Mouse (Mus musculus): ENCODE data around the gene 6430550D23Rik. TPM values are rescaled to one million over a fixed set of nuclear protein-coding genes. Genes with fewer than 3 reads are reported as not detected.
A peak's percentile ranks its signal among the peaks of the same experiment; 100 is the strongest.

6430550D23Rik gene
- polyA plus RNA-seq, 1 experiment, result 0.03 TPM

DNA sequence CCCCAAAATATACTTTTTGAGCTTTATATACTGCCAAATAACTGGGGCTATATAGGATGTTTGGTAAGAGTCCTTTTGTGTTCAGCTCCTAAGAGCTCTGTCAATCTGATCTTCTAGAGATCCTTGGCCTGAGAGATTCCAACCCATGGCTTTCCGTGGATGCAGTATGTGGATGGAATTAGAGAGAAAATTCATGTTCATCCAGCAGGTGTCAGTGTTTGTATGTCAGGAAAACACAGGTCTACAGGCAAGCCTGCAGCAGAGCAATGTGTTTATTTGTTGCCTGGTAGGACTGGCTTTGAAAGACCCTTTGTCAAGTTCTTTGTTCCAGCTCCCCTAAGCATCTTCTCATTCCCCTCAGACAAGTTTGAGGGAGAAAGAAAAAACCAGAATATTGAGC lies 44.8 kb downstream of the 6430550D23Rik start:
- peaks cover 7% of the 10 kb centered on the region for H3K4me1 ChIP-seq (ENCODE audit: control insufficient read depth)
- H3K9me3 ChIP-seq (ENCODE audit: control insufficient read depth, low read length), result no peaks in the 10 kb centered on the region
- H3K4me3 ChIP-seq (replicated peaks), result no peak overlapping the region
- peaks cover 62% of the 10 kb centered on the region for H3K36me3 ChIP-seq (ENCODE audit: control insufficient read depth)
- no peaks in the 10 kb centered on the region for H3K27me3 ChIP-seq (ENCODE audit: control insufficient read depth)
- TF ChIP-seq GATA1 (IDR thresholded peaks at IDR 0.05; ENCODE audit: low read length), result no peak
- no peak for TF ChIP-seq TAL1 (IDR thresholded peaks at IDR 0.05; ENCODE audit: low read length)

DNA sequence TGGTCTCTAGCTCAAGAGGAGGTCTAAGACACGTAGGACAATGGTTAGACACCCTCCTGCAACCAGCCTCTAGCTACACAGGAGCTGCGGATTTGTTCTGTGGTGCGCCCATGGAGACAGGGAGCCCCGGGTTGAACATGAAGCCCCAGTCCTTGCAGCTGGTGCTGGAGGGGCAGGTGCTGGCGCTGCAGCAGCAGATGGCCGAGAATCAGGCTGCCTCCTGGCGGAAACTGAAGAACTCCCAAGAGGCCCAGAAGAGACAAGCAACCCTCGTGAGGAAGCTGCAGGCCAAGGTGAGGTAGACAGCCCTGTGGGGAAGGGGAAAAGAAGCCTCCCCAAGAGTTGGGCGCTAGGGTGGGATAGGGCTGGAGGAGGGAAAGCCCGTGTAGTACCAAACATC lies 45.9 kb downstream of the 6430550D23Rik start:
- Histone ChIP-seq H3K4me1 (ENCODE audit: control insufficient read depth) (peaks cover 17% of the 10 kb centered on the region), H3K4me3 (replicated peaks) (no peak overlapping the region), H3K9me3 (ENCODE audit: control insufficient read depth, low read length) (no peaks in the 10 kb centered on the region), H3K27me3 (ENCODE audit: control insufficient read depth) (no peaks in the 10 kb centered on the region), H3K36me3 (ENCODE audit: control insufficient read depth) (peaks cover 50% of the 10 kb centered on the region)
- TF ChIP-seq TAL1 (IDR thresholded peaks at IDR 0.05; ENCODE audit: low read length) (no peak), GATA1 (IDR thresholded peaks at IDR 0.05; ENCODE audit: low read length) (no peak)

DNA sequence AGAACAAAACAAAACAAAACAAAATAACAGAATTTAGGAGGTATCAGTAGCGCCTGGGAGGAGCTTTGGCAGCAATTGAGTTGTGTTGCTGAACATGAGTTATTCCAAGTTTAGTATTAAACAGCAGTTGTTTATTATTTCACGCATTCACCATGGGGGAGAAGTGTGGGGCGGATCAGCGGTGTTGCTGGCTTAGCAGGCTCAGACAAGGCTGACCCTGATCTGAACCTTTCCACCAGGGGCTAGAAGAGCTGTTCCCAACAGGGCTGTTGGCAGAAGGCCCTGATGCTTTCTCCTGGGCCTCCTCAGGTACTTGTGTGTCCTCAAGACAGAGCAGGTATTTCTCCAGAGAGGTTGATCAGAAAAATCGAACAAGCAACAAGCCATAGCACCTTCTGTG lies 47.8 kb downstream of the 6430550D23Rik start:
- TF ChIP-seq GATA1 (IDR thresholded peaks at IDR 0.05; ENCODE audit: low read length) (no peak), TAL1 (IDR thresholded peaks at IDR 0.05; ENCODE audit: low read length) (no peak)
- peaks cover 34% of the 10 kb centered on the region for H3K36me3 ChIP-seq (ENCODE audit: control insufficient read depth)
- H3K4me3 ChIP-seq (replicated peaks), result no peak overlapping the region
- no peaks in the 10 kb centered on the region for H3K9me3 ChIP-seq (ENCODE audit: control insufficient read depth, low read length)
- peaks cover under 1% of the 10 kb centered on the region for H3K27me3 ChIP-seq (ENCODE audit: control insufficient read depth)
- H3K4me1 ChIP-seq (ENCODE audit: control insufficient read depth), result peaks cover 26% of the 10 kb centered on the region

DNA sequence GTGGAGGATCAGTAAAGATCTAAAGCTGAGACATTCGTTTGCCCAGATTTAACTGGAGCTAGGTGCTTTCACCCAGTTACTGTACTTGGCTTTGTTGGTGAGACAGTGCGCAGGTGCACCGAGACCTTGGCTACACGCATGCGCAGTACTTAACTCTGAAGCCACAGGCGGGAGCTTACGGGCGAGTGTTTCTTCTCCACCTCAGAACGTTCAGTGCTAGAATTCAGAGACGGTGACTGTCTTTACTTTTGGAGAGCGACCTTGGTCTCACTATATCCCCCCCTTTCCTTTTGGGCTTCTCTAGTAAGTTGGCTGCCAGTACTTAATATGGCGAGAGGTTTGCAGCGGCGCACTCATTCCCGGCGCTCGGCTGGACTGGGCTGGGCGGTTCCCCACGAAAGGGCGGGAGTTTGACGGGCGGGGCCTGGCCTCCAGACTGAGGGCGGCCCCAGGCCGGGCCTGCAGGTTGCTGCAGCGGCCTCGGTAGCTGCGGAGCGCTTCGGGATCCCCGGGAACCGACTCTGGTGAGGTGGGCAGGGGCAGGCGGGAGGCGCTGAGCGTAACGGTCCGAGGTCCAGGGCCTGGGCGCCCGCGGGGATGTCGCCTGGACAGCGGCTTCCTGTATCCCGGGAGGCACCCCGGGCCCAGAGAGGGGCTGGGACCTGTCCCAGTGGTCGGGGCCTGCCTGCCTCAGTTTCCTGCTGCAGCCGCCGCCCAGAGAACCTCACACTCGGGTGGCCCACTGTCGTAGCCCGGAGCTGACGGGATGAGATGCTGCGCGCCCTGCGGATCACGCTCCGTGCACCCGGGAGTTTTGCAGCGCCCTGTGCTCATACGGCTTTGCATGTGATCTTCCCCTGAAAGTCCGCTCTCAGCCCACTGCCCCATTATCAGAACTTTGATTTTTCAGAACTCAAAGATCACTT lies 51.4 kb downstream of the 6430550D23Rik start, which contains the start of gene Cep250:
TSS of gene Cep250 (plus strand) at position 325 of the 926 bp plus-strand sequence.
- Histone ChIP-seq H3K4me3 (replicated peaks) (peak within 1 kb of the TSS; percentile 92), H3K4me1 (ENCODE audit: control insufficient read depth) (peaks cover 36% of the 10 kb centered on the region), H3K9me3 (ENCODE audit: control insufficient read depth, low read length) (no peaks in the 10 kb centered on the region), H3K36me3 (ENCODE audit: control insufficient read depth) (peaks cover 4% of the 10 kb centered on the region), H3K27me3 (ENCODE audit: control insufficient read depth) (peaks cover 18% of the 10 kb centered on the region)
- TF ChIP-seq TAL1 (IDR thresholded peaks at IDR 0.05; ENCODE audit: low read length) (no peak), GATA1 (IDR thresholded peaks at IDR 0.05; ENCODE audit: low read length) (no peak)

DNA sequence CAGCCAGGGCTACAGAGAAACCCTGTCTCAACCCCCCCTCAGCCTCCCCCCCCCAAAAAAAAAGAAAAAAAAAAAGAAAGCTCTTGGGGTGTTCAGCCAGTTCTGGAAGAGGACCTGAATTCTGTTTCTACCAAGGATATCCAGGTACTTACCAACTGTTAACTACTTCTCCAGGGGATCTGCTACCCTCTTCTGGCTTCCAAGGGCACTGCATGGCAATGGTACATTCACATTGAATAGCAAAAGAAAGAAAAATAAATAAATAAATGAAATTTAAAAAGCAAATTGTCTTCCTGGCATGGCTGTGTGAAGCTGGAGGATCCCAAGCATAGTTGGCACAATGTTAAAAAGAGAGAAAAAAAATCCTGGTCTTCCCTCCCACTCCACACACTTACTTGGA lies 55.8 kb downstream of the 6430550D23Rik start:
- Histone ChIP-seq H3K9me3 (ENCODE audit: control insufficient read depth, low read length) (no peaks in the 10 kb centered on the region), H3K4me1 (ENCODE audit: control insufficient read depth) (peaks cover 47% of the 10 kb centered on the region), H3K4me3 (replicated peaks) (no peak overlapping the region), H3K36me3 (ENCODE audit: control insufficient read depth) (no peaks in the 10 kb centered on the region), H3K27me3 (ENCODE audit: control insufficient read depth) (peaks cover 18% of the 10 kb centered on the region)
- no peak for TF ChIP-seq TAL1 (IDR thresholded peaks at IDR 0.05; ENCODE audit: low read length)
- no peak for TF ChIP-seq GATA1 (IDR thresholded peaks at IDR 0.05; ENCODE audit: low read length)

DNA sequence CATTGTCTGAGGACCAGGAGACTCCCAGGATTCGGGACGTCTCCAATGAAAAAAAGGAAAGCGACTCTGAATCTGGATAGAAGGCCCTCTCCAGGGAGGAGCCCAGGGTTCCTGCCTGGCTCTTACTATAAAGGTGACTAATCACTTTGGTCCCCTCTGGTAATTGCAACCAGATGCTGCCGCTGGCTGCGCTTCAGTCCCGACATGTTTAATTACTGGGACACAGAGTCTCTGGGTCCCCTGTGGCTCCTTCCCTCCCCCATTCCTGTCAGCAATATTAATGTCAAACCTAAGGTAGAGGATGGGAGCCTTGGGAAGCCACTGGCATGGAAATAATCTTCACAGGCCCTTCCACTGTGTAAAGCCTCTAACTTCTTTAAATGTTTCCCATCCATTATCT lies 58.4 kb downstream of the 6430550D23Rik start:
- H3K27me3 ChIP-seq (ENCODE audit: control insufficient read depth), result peaks cover 15% of the 10 kb centered on the region
- no peaks in the 10 kb centered on the region for H3K36me3 ChIP-seq (ENCODE audit: control insufficient read depth)
- no peak overlapping the region for H3K4me3 ChIP-seq (replicated peaks)
- H3K4me1 ChIP-seq (ENCODE audit: control insufficient read depth), result peaks cover 45% of the 10 kb centered on the region
- no peak for TF ChIP-seq TAL1 (IDR thresholded peaks at IDR 0.05; ENCODE audit: low read length)
- TF ChIP-seq GATA1 (IDR thresholded peaks at IDR 0.05; ENCODE audit: low read length), result no peak
- H3K9me3 ChIP-seq (ENCODE audit: control insufficient read depth, low read length), result no peaks in the 10 kb centered on the region

DNA sequence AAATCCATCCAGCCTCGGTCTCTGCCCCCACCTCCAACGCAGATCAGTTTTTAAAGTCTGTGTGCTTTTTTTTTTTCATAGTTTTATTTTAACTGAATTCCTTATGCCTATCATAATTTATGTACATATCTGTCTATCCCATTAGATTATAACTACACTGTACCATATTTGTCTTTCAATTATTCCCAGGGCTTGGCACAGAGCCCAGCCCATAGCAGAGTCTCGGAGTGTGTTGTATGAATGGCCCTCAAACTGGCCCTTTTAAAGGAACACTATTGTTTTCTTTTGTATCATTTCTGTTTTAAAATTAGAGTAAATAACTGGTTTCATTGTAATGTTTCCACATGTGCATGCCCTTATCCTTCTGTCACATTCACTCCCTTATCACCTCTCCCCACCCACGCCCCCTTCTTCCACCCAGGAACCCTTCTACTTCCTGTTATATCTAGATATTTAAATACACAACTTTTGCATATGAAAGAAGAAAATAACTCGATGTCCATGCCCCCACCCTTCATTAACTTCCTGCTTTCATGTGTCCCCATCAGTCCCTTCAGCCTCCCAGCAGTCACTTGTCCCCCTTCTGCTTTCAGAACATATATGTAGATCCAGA lies 60.3 kb downstream of the 6430550D23Rik start:
- H3K4me1 ChIP-seq (ENCODE audit: control insufficient read depth), result peaks cover 46% of the 10 kb centered on the region
- H3K4me3 ChIP-seq (replicated peaks), result no peak overlapping the region
- H3K36me3 ChIP-seq (ENCODE audit: control insufficient read depth), result no peaks in the 10 kb centered on the region
- no peaks in the 10 kb centered on the region for H3K9me3 ChIP-seq (ENCODE audit: control insufficient read depth, low read length)
- no peak; the same call in 1 of the 2 replicates for TF ChIP-seq GATA1 (IDR thresholded peaks at IDR 0.05; ENCODE audit: low read length)
- no peak for TF ChIP-seq TAL1 (IDR thresholded peaks at IDR 0.05; ENCODE audit: low read length)
- H3K27me3 ChIP-seq (ENCODE audit: control insufficient read depth), result peaks cover 6% of the 10 kb centered on the region

DNA sequence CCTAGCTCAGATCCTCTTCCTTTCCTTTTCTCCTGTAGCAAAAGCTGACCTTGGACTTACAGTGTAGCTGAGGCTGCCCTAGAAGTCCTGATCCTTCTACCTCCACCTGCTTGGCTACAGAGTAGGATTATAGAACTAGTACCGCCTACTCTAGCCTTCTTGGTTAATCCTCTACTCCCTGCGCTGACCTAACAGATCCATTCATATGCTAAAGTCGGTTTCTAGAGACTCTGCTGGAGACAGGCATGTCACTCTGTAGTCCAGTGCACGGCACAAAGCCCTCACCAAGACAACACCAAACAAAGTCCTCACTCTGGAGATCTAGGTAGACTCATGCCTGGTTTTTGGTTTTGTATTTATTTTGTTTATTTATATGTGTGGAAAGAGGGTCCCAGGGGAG lies 61.3 kb downstream of the 6430550D23Rik start:
- no peaks in the 10 kb centered on the region for H3K9me3 ChIP-seq (ENCODE audit: control insufficient read depth, low read length)
- peaks cover 41% of the 10 kb centered on the region for H3K4me1 ChIP-seq (ENCODE audit: control insufficient read depth)
- H3K27me3 ChIP-seq (ENCODE audit: control insufficient read depth), result peaks cover 3% of the 10 kb centered on the region; the same call in 1 of the 2 replicates
- no peak overlapping the region for H3K4me3 ChIP-seq (replicated peaks)
- no peaks in the 10 kb centered on the region for H3K36me3 ChIP-seq (ENCODE audit: control insufficient read depth)
- TF ChIP-seq GATA1 (IDR thresholded peaks at IDR 0.05; ENCODE audit: low read length) (no peak), TAL1 (IDR thresholded peaks at IDR 0.05; ENCODE audit: low read length) (no peak)

DNA sequence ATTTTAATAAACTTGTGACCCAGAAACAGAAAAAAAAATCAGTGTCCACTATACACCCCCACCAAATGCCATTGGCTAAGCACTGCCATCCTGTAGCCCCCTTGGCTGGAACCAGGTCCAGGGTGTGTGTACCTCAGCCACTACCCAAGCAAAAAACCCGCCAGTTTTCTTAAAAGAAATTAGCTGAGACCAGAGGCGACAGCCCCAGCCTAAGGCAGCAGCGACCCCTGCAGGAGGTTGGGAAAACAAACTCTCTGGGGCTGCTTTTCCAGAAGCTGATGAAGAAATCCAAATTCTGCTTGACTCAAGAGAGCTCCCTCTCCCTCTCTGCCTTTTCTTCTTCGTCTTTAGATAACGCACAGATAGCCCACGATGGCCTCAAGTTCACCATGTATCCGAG lies 61.7 kb downstream of the 6430550D23Rik start:
- H3K9me3 ChIP-seq (ENCODE audit: control insufficient read depth, low read length), result no peaks in the 10 kb centered on the region
- no peaks in the 10 kb centered on the region for H3K36me3 ChIP-seq (ENCODE audit: control insufficient read depth)
- H3K4me3 ChIP-seq (replicated peaks), result no peak overlapping the region
- TF ChIP-seq TAL1 (IDR thresholded peaks at IDR 0.05; ENCODE audit: low read length) (no peak), GATA1 (IDR thresholded peaks at IDR 0.05; ENCODE audit: low read length) (no peak)
- peaks cover 3% of the 10 kb centered on the region; the same call in 1 of the 2 replicates for H3K27me3 ChIP-seq (ENCODE audit: control insufficient read depth)
- H3K4me1 ChIP-seq (ENCODE audit: control insufficient read depth), result peaks cover 39% of the 10 kb centered on the region
